ENCODE assay signal across 20 mouse cellular contexts in the genomic region with DNA sequence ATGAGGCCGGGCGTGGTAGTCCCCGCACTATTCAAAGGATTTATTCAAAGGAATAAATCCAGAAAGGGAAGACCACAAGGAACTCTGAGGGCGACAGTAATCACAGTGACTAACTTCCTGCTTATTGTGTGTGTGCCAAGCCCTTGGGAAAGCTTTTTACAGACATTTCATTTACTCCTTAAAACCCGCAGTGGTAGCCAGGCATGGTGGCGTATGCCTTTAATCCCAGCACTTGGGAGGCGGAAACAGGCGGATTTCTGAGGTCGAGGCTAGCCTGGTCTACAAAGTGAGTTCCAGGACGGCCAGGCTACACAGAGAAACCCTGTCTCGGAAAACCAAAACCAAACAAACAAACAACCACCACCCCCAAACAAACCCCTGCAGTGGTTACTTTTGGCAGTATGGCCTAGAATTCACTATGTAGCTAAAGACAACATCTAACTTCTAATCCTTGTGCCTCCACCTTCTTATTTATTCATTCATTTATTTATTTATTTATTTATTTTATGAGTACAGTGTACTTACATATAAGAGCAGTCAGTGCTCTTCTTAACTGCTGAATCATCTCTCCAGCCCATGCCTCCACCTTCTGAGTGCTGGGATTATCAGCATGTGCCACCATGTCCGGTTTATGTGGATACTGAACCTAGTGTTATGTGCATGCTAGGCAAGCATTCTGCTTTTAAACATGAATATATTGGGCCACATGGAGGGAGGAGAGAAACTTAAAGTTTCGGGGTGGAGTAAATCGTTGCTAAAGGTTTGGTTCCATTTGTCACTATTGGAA.
DNase-seq lines count a peak whose midpoint lies in the region; ATAC-seq and TF ChIP-seq lines count a peak whose summit lies in the region.
"Had no signal": no experiment of that assay in that cellular context is flagged by ENCODE, and none has a peak within 500 bp of the region (broad histone marks: within the 10 kb centered on the region; RNA-seq: fewer than 3 reads in every experiment).

No protein-coding gene starts in this region.

- ATAC-seq in erythroid progenitor cell, adult 5-6 weeks (replicated peaks; ENCODE audit: low FRiP score, poor library complexity, severe bottlenecking), result peak; percentile 71
- ATAC-seq in liver, embryonic 16.5 days (ENCODE audit: low read depth), result peak; percentile 78
- ATAC-seq in forebrain, embryonic 12.5 days (ENCODE audit: low FRiP score), result no peak
- ATAC-seq: forebrain, embryonic 16.5 days; intestine, embryonic 16.5 days had no signal

- peak; percentile 41 for DNase-seq in 416B (ENCODE audit: low read depth)
- DNase-seq in gastrocnemius, adult 8-10 months (ENCODE audit: low spot score in 2 of 2), result no peak
- no peak for DNase-seq in embryonic facial prominence, embryonic 10.5 days (ENCODE audit: low spot score)
- DNase-seq: cerebellum, adult 2 months; heart, postnatal 10 days; lung, adult 2 months; thymus, postnatal 36 days had no signal

- no peak overlapping the region for H3K4me2 ChIP-seq in liver, embryonic 16.5 days (ENCODE audit: low read depth, low read length)
- H3K4me2 ChIP-seq in forebrain, embryonic 12.5 days, result no peak overlapping the region
- H3K4me2 ChIP-seq: heart, embryonic 11.5 days; hindbrain, embryonic 15.5 days; kidney, embryonic 15.5 days; midbrain, embryonic 11.5 days; neural tube, embryonic 12.5 days had no signal

- H3K4me1 ChIP-seq in bone marrow macrophage, adult 2 months (ENCODE audit: control insufficient read depth, insufficient read depth, low read length), result peaks cover 36% of the 10 kb centered on the region
- peaks cover 10% of the 10 kb centered on the region for H3K4me1 ChIP-seq in liver, embryonic 16.5 days (ENCODE audit: control insufficient read depth, low read depth, low read length)
- H3K4me1 ChIP-seq in embryonic facial prominence, embryonic 10.5 days, result peaks cover 26% of the 10 kb centered on the region
- H3K4me1 ChIP-seq in forebrain, embryonic 12.5 days, result peaks cover 38% of the 10 kb centered on the region

- H3K9ac ChIP-seq in liver, embryonic 16.5 days (ENCODE audit: low read depth, low read length), result no peak overlapping the region
- H3K9ac ChIP-seq in forebrain, embryonic 12.5 days, result no peak overlapping the region
- H3K9ac ChIP-seq: hindbrain, embryonic 15.5 days; kidney, embryonic 15.5 days; neural tube, embryonic 12.5 days had no signal

- no peaks in the 10 kb centered on the region for H3K9me3 ChIP-seq in liver, embryonic 16.5 days (replicated peaks; ENCODE audit: control insufficient read depth, low read length)
- H3K9me3 ChIP-seq in embryonic facial prominence, embryonic 10.5 days, result no peaks in the 10 kb centered on the region
- H3K9me3 ChIP-seq in forebrain, embryonic 12.5 days, result no peaks in the 10 kb centered on the region
- H3K9me3 ChIP-seq: G1E; hindbrain, embryonic 15.5 days; kidney, embryonic 15.5 days; neural tube, embryonic 12.5 days had no signal

- WGBS in liver, embryonic 16.5 days (ENCODE audit: insufficient replicate concordance), result 66% methylated on average over 14 of the region's 14 CpGs
- WGBS in embryonic facial prominence, embryonic 10.5 days, result 93% methylated on average over 14 of the region's 14 CpGs
- WGBS in forebrain, embryonic 12.5 days, result 92% methylated on average over 14 of the region's 14 CpGs

- TF ChIP-seq CTCF in bone marrow macrophage, adult 2 months (IDR thresholded peaks at IDR 0.05; ENCODE audit: low read depth, low read length), result no peak

- no peaks in the 10 kb centered on the region for H3K36me3 ChIP-seq in liver, embryonic 16.5 days (ENCODE audit: control insufficient read depth, insufficient read depth)
- H3K36me3 ChIP-seq in embryonic facial prominence, embryonic 10.5 days (replicated peaks), result peaks cover 27% of the 10 kb centered on the region
- H3K36me3 ChIP-seq in forebrain, embryonic 12.5 days (replicated peaks), result peaks cover 8% of the 10 kb centered on the region; the same call in 1 of the 2 replicates
- H3K36me3 ChIP-seq: hindbrain, embryonic 15.5 days; neural tube, embryonic 12.5 days had no signal

- H3K27me3 ChIP-seq in liver, embryonic 16.5 days (ENCODE audit: control insufficient read depth, insufficient read depth, low read depth, low read length), result no peaks in the 10 kb centered on the region
- H3K27me3 ChIP-seq in embryonic facial prominence, embryonic 10.5 days (replicated peaks; ENCODE audit: low read depth, poor library complexity, severe bottlenecking), result no peaks in the 10 kb centered on the region
- no peaks in the 10 kb centered on the region for H3K27me3 ChIP-seq in forebrain, embryonic 12.5 days
- H3K27me3 ChIP-seq: hindbrain, embryonic 15.5 days; kidney, embryonic 15.5 days; neural tube, embryonic 12.5 days had no signal

- peak overlapping the region; percentile 37; the same call in 1 of the 2 replicates for H3K27ac ChIP-seq in bone marrow macrophage, adult 2 months (ENCODE audit: insufficient read depth, low read depth, low read length)
- no peak overlapping the region for H3K27ac ChIP-seq in liver, embryonic 16.5 days (ENCODE audit: low read length)
- no peak overlapping the region for H3K27ac ChIP-seq in embryonic facial prominence, embryonic 10.5 days (replicated peaks)
- no peak overlapping the region for H3K27ac ChIP-seq in forebrain, embryonic 12.5 days
- H3K27ac ChIP-seq: hindbrain, embryonic 15.5 days; kidney, embryonic 15.5 days; neural tube, embryonic 12.5 days had no signal

- no peak for TF ChIP-seq POLR2A in bone marrow macrophage, adult 2 months (IDR thresholded peaks at IDR 0.05; ENCODE audit: borderline replicate concordance, low read depth, low read length)

- H3K4me3 ChIP-seq in bone marrow macrophage, adult 2 months (ENCODE audit: insufficient read depth, low read length), result no peak overlapping the region
- no peak overlapping the region for H3K4me3 ChIP-seq in liver, embryonic 16.5 days (ENCODE audit: low read depth, low read length)
- no peak overlapping the region for H3K4me3 ChIP-seq in embryonic facial prominence, embryonic 10.5 days
- H3K4me3 ChIP-seq in forebrain, embryonic 12.5 days (replicated peaks), result no peak overlapping the region
- H3K4me3 ChIP-seq: erythroblast, embryonic 14.5 days; hindbrain, embryonic 15.5 days; kidney, embryonic 15.5 days; neural tube, embryonic 12.5 days had no signal
